Mouse (Mus musculus) B cell, adult 2 months (primary cell): ENCODE results near the gene Nck1.

Experiments
- DNase-seq, 2 experiments: peaks; one replicate each; pipeline ENCODE4 v3.0.0; 2022

Gene Nck1

GRCm38 (mm10) chr9:100534686-100535085 is 11.2 kb downstream of the Nck1 start:
- DNase-seq, result no peak

- DNase-seq, result no peak
Measured at GRCm38 (mm10) chr9:100532847-100533505, 13.0 kb downstream of the Nck1 start.

DNA sequence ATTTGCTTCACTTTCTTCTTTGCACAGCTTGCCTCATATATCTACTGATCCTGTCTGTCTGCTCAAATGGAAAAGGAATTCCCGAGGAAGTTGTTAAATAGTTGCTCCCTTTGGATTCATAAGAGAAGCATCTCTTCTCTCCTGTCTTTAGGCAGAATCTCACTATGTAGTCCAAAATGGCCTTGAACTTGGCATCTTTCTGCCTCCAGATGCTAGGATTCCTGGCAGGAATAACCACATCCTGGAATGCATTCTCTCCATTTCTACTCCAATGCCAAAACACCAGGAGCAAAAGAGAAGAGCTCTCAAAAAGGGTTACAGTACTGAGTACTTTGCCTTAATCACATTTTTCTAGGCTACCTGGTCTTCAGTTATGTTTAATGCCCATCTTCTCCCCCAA is 14.6 kb downstream of the Nck1 start:
- no peak for DNase-seq

DNA sequence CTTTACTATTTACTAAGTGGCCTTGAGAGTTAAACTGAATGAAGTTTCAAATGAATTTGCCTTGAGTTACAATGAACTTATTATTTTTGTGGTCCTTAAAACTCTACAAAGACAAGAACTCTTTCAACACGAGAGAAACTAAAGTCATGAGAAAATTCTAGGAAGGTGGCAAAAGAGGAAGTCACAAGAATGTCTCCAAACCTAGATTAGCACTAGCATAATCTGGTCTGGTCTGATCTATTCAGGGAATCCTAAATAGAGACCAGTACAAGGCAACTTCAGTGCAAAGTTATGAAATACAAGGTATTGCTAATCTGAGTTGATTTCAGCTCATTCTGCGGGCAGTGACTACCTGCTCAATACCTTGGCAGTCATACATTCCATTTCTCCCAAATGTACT is 20.7 kb downstream of the Nck1 start:
- DNase-seq, result no peak

DNA sequence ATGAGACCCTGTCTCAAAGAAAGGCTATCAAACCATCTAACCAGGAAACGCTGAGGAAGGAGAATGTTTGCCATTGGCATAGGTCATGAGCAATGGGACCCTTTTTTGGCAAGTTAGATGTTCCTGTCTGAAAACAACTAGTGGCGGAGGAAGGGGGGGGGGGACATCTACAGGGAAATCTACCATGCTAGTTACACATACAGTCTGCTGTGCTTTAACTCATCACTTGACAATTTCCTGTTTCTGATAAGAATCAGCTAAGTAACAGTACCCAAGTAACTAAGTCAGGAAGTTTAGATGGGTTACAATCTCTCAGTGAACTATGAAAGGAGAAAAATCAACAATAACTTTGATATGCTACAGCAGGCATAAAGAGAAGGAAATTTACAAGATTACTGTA is 23.9 kb downstream of the Nck1 start:
- DNase-seq, result no peak

- DNase-seq, result peak; percentile 46 to 51
Measured at GRCm38 (mm10) chr9:100520586-100520985, 25.3 kb downstream of the Nck1 start.

GRCm38 (mm10) chr9:100520012-100520411 is 25.9 kb downstream of the Nck1 start:
- peak; percentile 25 to 26 for DNase-seq

- DNase-seq, result no peak
Measured at GRCm38 (mm10) chr9:100507581-100507980, 38.4 kb downstream of the Nck1 start.

- DNase-seq, result no peak
Measured at GRCm38 (mm10) chr9:100506652-100507051, 39.3 kb downstream of the Nck1 start.

DNA sequence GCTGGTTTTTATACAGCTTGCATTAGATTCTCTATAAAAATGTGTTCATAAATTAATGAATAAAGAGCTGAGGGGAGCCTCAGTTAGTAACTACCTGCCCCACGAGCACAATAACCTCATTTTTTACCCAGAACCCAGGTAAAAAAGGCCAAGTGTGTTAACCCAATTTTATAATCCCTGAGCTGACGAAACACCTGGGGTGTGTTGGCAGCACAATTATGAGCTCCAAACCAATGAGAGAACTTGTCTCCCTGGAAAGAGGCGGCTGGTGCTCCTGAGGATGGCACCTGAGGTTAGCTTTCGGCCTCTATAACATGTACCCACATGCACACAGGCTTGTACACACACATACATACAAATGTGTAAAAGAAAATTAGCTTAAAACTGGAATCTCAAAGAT is 40.4 kb downstream of the Nck1 start:
- no peak for DNase-seq

DNA sequence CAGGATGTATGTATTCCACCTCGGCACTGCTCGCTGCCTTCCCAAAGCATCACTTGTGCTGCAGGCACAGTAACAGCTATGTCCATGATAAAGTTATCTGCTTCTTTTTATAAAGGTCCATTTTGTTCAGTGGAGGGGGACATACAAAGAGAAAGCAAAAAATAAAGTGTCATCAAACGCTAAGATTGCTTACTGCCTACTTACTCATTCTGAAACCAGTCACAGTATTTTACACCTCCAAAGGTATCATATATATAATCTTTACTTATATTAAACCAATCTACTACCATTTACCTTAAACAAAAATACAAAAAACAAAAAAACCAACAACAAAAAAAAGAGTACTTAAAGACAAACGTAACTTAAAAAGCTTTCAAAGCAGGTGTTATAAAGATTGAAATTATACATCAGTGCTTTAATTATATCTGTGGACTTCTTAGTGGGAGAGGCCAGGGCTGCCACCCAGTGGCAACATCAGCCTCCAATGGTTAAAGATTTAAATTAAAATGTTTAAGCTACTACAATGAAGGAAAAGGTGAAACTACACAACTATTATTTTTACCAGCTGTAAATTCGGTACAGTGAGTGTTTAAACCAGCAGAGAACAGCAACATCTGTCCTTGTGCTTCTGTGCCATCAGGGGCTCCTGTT is 52.2 kb downstream of the Nck1 start:
- no peak for DNase-seq

GRCm38 (mm10) chr9:100491424-100491823 is 54.5 kb downstream of the Nck1 start:
- DNase-seq, result no peak

DNA sequence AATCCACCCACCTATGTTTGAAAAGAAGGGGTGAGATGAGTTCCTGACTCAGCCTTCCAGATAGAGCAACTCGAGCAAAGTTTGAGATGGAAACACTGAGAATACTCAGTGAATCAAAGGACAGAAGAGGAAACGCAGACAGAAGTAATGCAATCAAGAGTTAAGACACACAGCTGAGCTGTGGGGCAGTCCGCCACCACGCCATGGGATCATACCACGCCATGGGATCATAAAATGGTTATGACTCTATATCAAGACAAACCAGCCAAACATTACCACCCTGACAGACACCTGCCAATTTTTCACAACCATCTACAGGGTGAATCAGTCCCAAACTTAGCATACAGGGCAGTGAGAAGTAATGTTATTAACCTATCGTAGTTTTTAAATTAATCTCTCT is 57.0 kb downstream of the Nck1 start:
- no peak for DNase-seq

DNA sequence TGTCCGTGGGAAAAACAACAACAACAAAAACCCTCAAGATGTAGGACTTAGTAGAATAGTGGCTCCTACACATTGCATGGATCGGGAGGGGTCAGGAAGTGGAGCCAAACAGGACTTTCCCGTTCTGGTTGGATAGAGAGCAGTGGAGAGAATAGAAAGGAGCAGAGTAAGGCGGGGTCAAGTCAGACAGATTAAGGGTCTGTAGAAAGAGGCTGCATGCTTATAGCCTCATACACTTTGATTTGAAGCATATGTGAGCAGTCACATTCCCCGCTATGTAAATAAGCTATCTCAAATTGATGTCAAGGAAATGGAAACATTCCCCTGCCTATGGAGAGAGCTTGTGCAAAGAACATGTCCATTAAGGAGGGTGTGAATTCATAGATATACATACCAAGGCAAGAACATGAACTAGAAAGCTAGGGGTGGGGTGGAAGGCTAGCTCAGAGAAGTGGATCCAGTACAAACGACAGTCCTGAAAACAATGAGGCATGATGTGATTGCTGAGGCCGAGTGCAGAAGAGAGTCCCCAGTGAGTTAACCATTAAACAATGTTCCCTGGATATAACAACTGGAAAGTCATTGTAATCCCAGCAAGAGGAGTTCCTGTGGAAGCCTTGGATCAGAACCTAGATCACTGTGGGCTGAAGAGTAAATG is 57.7 kb downstream of the Nck1 start:
- DNase-seq, result no peak

DNA sequence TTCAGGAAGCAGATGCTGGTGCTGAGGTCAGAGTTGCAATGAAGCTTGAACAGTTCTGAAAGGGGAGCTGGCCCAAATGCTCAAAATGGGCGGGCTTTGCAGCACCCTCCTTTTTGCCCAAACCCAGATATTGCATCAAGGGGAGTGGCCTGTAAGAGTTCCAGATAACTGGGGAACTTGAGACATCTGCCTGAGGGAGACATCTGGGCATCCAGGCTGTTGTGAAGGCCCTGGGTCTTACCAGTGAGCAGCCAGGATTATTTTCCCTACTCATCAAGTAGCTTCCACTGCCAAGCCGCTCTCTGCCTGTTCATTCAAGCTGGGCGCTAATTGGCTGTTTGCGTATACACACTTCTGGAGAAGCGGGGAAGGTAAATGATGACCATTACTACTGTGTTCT is 59.5 kb downstream of the Nck1 start, which contains the start of gene Il20rb:
Gene Il20rb (minus strand): TSS at position 358 of the 400 bp plus-strand sequence.
- no peak for DNase-seq

DNA sequence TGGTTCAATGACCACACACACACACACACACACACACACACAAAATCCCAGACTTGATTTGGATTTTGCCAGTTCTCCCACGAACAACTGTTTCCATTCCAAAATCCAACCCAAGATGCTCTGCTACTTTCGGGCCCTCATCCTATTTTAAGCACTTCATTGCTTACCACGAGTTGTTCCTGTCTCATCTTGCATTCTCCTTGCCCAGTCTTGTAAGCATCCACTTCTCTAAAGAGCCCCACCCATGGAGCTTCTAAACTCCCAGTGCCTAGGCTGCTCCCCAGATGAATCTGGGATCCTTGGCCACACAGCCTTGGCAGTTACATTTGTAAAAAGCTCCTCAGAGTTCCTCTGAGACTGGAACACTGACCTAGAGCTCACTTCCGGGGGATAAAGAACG is 62.6 kb downstream of the Nck1 start:
- no peak for DNase-seq

DNA sequence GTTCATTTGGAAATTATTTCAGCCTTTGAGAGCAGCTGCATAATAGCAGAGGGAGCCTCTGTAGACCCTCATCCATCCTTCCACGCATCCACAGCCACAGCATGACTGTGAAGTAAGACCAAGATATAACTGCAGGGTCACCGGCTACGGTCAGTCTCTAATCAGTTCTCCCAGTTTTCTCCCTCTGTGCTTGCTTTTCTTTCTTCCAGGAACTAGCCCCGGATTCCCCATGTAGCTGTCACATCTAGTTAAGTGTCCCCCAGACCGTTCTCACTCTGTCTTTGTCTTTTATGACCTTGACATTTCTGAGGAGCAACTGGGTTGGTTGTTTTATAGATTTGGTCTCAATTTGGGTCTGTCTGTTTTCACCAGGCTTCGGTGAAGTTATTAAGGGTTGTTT is 64.3 kb downstream of the Nck1 start:
- no peak for DNase-seq

- no peak for DNase-seq
Measured at GRCm38 (mm10) chr9:100474056-100474455, 71.9 kb downstream of the Nck1 start.

- DNase-seq, result no peak
Measured at GRCm38 (mm10) chr9:100473361-100473760, 72.6 kb downstream of the Nck1 start.

- no peak for DNase-seq
Measured at GRCm38 (mm10) chr9:100472931-100473330, 73.0 kb downstream of the Nck1 start.

DNA sequence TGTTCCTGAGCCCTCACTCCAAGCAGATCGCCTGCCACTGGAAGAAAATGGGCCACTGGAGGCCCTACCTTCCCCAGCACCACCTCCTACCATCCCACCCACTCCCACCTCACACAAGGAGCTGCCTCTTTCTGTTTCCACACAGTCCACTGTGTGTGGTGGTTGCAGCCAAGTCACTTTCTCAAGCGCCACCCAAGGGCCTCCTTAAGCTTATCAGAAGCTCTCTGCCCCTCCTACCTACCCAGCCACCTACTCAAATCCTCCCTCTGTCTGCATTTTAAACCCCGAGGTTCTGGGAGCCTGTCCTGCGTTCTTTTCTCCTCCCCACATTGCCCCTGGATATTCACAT is 74.4 kb downstream of the Nck1 start:
- no peak for DNase-seq

DNA sequence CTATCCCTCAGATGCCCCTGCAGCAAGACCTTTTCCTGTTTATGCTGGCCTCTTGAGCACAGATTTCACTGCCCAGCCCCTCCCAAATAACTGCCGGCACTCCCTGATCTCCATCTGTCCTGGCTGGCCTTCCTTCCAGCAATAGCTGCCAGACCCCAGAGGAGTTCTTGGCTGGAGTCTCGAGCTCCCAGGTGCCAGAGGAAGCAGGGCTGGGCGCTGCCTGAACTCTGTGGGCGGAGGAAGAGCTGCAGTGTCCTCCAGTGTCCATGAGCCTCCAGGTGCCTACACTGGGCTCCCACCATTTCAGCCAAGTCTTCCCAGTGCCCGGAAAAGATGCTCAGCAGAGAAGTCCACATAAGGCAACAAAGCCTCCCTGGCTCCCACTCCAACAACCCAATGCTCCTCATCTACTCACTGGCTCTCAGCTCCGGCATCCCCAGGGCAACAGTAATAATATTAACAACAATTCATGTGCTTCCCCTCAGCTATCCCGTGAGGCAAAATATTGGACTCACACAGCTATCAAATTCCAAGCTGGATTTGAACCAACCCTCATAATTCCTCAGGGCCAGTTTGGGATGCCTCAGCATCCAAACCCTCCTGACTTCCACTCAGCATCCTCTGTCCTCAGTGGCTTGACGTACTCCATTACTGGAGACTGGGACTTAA is 74.9 kb downstream of the Nck1 start:
- DNase-seq, result no peak

- DNase-seq, result no peak
Measured at GRCm38 (mm10) chr9:100470228-100470627, 75.7 kb downstream of the Nck1 start.

- no peak for DNase-seq
Measured at GRCm38 (mm10) chr9:100469681-100470080, 76.3 kb downstream of the Nck1 start.
